Mouse (Mus musculus): ENCODE measurements around the gene Rgs16. TPM values are rescaled to one million over a fixed set of nuclear protein-coding genes. Genes with fewer than 3 reads are reported as not detected.

The Rgs16 gene
- polyA plus RNA-seq, 1 experiment from 2014 or later = 22.9 TPM

GRCm38 (mm10) chr1:153737101-153738085 lies 2.8 kb upstream of the Rgs16 start:
- H3K4me2 ChIP-seq (ENCODE audit: low read depth, low read length) = no peak overlapping the region
- peaks cover 23% of the 10 kb centered on the region for H3K27me3 ChIP-seq (ENCODE audit: insufficient read depth, low read length)

DNA sequence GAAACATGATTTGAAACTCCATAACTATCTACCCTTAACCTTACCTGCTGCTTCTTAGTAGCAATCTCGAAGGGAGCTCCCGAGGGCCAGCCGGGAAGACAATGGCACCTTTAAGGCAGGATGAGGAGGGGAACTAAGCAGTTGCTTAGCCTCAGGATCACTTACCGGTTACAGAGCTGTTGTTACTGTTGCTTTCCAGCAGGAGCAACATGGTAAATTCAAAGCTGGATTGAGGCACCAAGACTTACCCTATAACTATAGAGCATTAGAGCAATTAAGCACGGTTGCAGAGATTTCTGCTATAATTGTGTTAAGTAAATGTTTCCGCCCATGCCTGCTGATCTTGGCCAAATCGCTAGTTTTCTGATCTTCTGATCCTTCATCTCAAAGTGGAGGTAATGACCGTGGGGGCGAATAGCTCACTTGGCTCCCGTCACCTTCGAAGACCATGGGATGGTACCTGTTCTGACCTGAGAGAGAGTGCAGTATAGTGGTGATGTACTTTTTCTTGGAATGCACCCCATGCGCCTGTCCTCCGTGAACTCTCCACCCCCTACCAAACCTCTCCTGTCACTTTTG lies 623 bp upstream of the Rgs16 start:
- Histone ChIP-seq H3K9ac (replicated peaks) (peak overlapping the region; percentile 75), H3K4me1 (ENCODE audit: insufficient read depth) (no peaks in the 10 kb centered on the region; the same call in 1 of the 2 replicates), H3K9me3 (ENCODE audit: low read length) (no peaks in the 10 kb centered on the region), H3K27ac (ENCODE audit: low read depth) (no peak overlapping the region), H3K36me3 (replicated peaks; ENCODE audit: insufficient read depth, low read length) (peaks cover 3% of the 10 kb centered on the region; the same call in 1 of the 2 replicates), H3K4me3 (ENCODE audit: low read depth, low read length) (peak overlapping the region; percentile 56), H3K27me3 (ENCODE audit: insufficient read depth, low read length) (peaks cover 23% of the 10 kb centered on the region), H3K4me2 (ENCODE audit: low read depth, low read length) (peak overlapping the region; percentile 55)
- ATAC-seq = peak; percentile 30
- no peak for DNase-seq
- TF ChIP-seq CTCF (IDR thresholded peaks at IDR 0.05; ENCODE audit: low read depth) = no peak
- no peak for TF ChIP-seq EP300 (IDR thresholded peaks at IDR 0.05; ENCODE audit: low read depth)
- WGBS (ENCODE audit: insufficient replicate concordance) = 17% methylated on average over 13 of the region's 13 CpGs

More at GRCm38 (mm10) chr1:153737101-153738085, 2.8 kb upstream of the Rgs16 start:
- TF ChIP-seq EP300 (IDR thresholded peaks at IDR 0.05; ENCODE audit: low read depth) (no peak), CTCF (IDR thresholded peaks at IDR 0.05; ENCODE audit: low read depth) (no peak)
- Histone ChIP-seq H3K9me3 (ENCODE audit: low read length) (no peaks in the 10 kb centered on the region), H3K4me1 (ENCODE audit: insufficient read depth) (no peaks in the 10 kb centered on the region), H3K4me3 (ENCODE audit: low read depth, low read length) (no peak overlapping the region), H3K27ac (ENCODE audit: low read depth) (no peak overlapping the region), H3K36me3 (replicated peaks; ENCODE audit: insufficient read depth, low read length) (no peaks in the 10 kb centered on the region), H3K9ac (replicated peaks) (no peak overlapping the region)
- 58% methylated on average over 9 of the region's 9 CpGs for WGBS (ENCODE audit: insufficient replicate concordance)
- DNase-seq (no peak), ATAC-seq (no peak)

- Histone ChIP-seq H3K9me3 (ENCODE audit: low read length) (no peaks in the 10 kb centered on the region), H3K4me1 (ENCODE audit: insufficient read depth) (no peaks in the 10 kb centered on the region; the same call in 1 of the 2 replicates), H3K4me2 (ENCODE audit: low read depth, low read length) (peak overlapping the region; percentile 55), H3K9ac (replicated peaks) (peak overlapping the region; percentile 75), H3K36me3 (replicated peaks; ENCODE audit: insufficient read depth, low read length) (peaks cover 3% of the 10 kb centered on the region; the same call in 1 of the 2 replicates), H3K27ac (ENCODE audit: low read depth) (peak overlapping the region; percentile 61), H3K27me3 (ENCODE audit: insufficient read depth, low read length) (peaks cover 23% of the 10 kb centered on the region), H3K4me3 (ENCODE audit: low read depth, low read length) (peak overlapping the region; percentile 56)
- TF ChIP-seq EP300 (IDR thresholded peaks at IDR 0.05; ENCODE audit: low read depth) (no peak), CTCF (IDR thresholded peaks at IDR 0.05; ENCODE audit: low read depth) (no peak)
- ATAC-seq (no peak), DNase-seq (no peak)
- 42% methylated on average over 12 of the region's 12 CpGs for WGBS (ENCODE audit: insufficient replicate concordance)
Observed at GRCm38 (mm10) chr1:153740775-153741400, 739 bp downstream of the Rgs16 start.

- TF ChIP-seq EP300 (IDR thresholded peaks at IDR 0.05; ENCODE audit: low read depth) = no peak
- TF ChIP-seq CTCF (IDR thresholded peaks at IDR 0.05; ENCODE audit: low read depth) = no peak
- Histone ChIP-seq H3K27ac (ENCODE audit: low read depth) (peak overlapping the region; percentile 49), H3K4me3 (ENCODE audit: low read depth, low read length) (peak overlapping the region; percentile 56)
Observed at GRCm38 (mm10) chr1:153741551-153742316, 1.6 kb downstream of the Rgs16 start.

DNA sequence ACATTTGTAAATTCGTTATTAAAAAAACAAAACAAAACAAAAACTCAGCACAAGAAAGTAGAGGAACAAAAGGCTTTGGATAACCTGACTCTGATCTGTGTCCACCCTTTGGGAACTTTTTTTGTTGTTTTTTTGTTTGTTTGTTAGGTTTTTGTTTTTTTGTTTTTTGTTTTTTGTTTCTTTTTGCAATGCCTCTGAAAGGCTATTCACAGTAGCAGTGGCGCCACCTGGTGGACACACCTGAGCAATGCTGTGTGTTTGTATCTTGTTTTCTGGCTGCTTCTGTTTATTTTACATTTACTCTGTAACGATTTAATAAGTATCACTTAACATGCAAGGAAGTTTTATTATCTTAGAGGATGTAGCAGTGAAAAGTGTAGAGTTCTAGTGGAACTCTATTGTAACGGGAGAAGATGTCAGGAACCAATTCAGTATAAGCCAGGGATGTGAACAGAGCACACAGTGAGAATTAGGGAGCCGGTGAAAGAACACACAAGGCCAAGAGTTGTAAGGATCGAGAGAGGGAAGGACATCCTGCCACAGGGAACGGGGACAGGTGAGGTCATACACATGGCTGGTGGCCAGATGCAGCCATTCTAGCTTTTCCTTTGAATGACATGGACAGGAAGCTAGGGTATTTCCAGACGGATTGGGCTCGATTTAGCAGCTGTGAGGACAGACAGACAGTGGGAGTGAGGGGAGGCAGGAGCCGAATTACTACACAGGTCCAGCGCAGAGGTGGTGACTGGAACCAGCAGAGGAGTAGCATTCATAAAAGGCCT lies 2.4 kb downstream of the Rgs16 start:
- TF ChIP-seq CTCF (IDR thresholded peaks at IDR 0.05; ENCODE audit: low read depth) (peak; percentile 91), EP300 (IDR thresholded peaks at IDR 0.05; ENCODE audit: low read depth) (no peak)
- DNase-seq = peak; percentile 81
- Histone ChIP-seq H3K36me3 (replicated peaks; ENCODE audit: insufficient read depth, low read length) (peaks cover 3% of the 10 kb centered on the region; the same call in 1 of the 2 replicates), H3K27ac (ENCODE audit: low read depth) (peak overlapping the region; percentile 49; the same call in 1 of the 2 replicates), H3K4me3 (ENCODE audit: low read depth, low read length) (peak overlapping the region; percentile 56; the same call in 1 of the 2 replicates), H3K9me3 (ENCODE audit: low read length) (no peaks in the 10 kb centered on the region), H3K4me1 (ENCODE audit: insufficient read depth) (no peaks in the 10 kb centered on the region; the same call in 1 of the 2 replicates), H3K9ac (replicated peaks) (peak overlapping the region; percentile 75), H3K27me3 (ENCODE audit: insufficient read depth, low read length) (peaks cover 23% of the 10 kb centered on the region), H3K4me2 (ENCODE audit: low read depth, low read length) (peak overlapping the region; percentile 55)
- 42% methylated on average over 11 of the region's 11 CpGs for WGBS (ENCODE audit: insufficient replicate concordance)
- ATAC-seq = no peak

More at GRCm38 (mm10) chr1:153741551-153742316, 1.6 kb downstream of the Rgs16 start:
- 70% methylated on average over 18 of the region's 18 CpGs for WGBS (ENCODE audit: insufficient replicate concordance)
- no peaks in the 10 kb centered on the region; the same call in 1 of the 2 replicates for H3K4me1 ChIP-seq (ENCODE audit: insufficient read depth)
- no peak for ATAC-seq
- H3K9me3 ChIP-seq (ENCODE audit: low read length) = no peaks in the 10 kb centered on the region
- peak overlapping the region; percentile 75 for H3K9ac ChIP-seq (replicated peaks)
- DNase-seq = no peak
- peaks cover 23% of the 10 kb centered on the region for H3K27me3 ChIP-seq (ENCODE audit: insufficient read depth, low read length)
- H3K36me3 ChIP-seq (replicated peaks; ENCODE audit: insufficient read depth, low read length) = peaks cover 3% of the 10 kb centered on the region; the same call in 1 of the 2 replicates
- peak overlapping the region; percentile 55 for H3K4me2 ChIP-seq (ENCODE audit: low read depth, low read length)
